Mouse (Mus musculus): ENCODE measurements around the gene Rif1. TPM values are rescaled to one million over a fixed set of nuclear protein-coding genes. Genes with fewer than 3 reads are reported as not detected.
A peak's percentile ranks its signal among the peaks of the same experiment; 100 is the strongest.

The Rif1 gene
- polyA plus RNA-seq, 1 experiment from 2014 or later: 6.8 TPM

GRCm38 (mm10) chr2:52057099-52057498, 15.5 kb upstream of the Rif1 start:
- no peaks in the 10 kb centered on the region for H3K36me3 ChIP-seq (ENCODE audit: control insufficient read depth, insufficient read depth)
- no peaks in the 10 kb centered on the region for H3K4me1 ChIP-seq (ENCODE audit: control insufficient read depth, low read depth, low read length)
- 43% methylated on average over 1 of the region's 1 CpGs for WGBS (ENCODE audit: insufficient replicate concordance)
- ATAC-seq (ENCODE audit: low read depth): no peak
- H3K9ac ChIP-seq (ENCODE audit: low read depth, low read length): no peak overlapping the region
- no peak overlapping the region for H3K4me2 ChIP-seq (ENCODE audit: low read depth, low read length)
- no peak overlapping the region for H3K4me3 ChIP-seq (ENCODE audit: low read depth, low read length)
- H3K9me3 ChIP-seq (replicated peaks; ENCODE audit: control insufficient read depth, low read length): no peaks in the 10 kb centered on the region
- no peak overlapping the region for H3K27ac ChIP-seq (ENCODE audit: low read length)
- no peaks in the 10 kb centered on the region for H3K27me3 ChIP-seq (ENCODE audit: control insufficient read depth, insufficient read depth, low read depth, low read length)

GRCm38 (mm10) chr2:52057681-52058080, 15.0 kb upstream of the Rif1 start:
- H3K9ac ChIP-seq (ENCODE audit: low read depth, low read length): no peak overlapping the region

GRCm38 (mm10) chr2:52068641-52069040, 4.0 kb upstream of the Rif1 start:
- H3K4me1 ChIP-seq (ENCODE audit: control insufficient read depth, low read depth, low read length): peaks cover 5% of the 10 kb centered on the region; the same call in 1 of the 2 replicates
- H3K36me3 ChIP-seq (ENCODE audit: control insufficient read depth, insufficient read depth): no peaks in the 10 kb centered on the region
- no peaks in the 10 kb centered on the region for H3K27me3 ChIP-seq (ENCODE audit: control insufficient read depth, insufficient read depth, low read depth, low read length)
- H3K27ac ChIP-seq (ENCODE audit: low read length): no peak overlapping the region
- H3K9ac ChIP-seq (ENCODE audit: low read depth, low read length): no peak overlapping the region
- no peak overlapping the region for H3K4me3 ChIP-seq (ENCODE audit: low read depth, low read length)
- H3K4me2 ChIP-seq (ENCODE audit: low read depth, low read length): no peak overlapping the region
- no peaks in the 10 kb centered on the region for H3K9me3 ChIP-seq (replicated peaks; ENCODE audit: control insufficient read depth, low read length)
- no peak for ATAC-seq (ENCODE audit: low read depth)
- 45% methylated on average over 1 of the region's 1 CpGs for WGBS (ENCODE audit: insufficient replicate concordance)

More at GRCm38 (mm10) chr2:52057681-52058080, 15.0 kb upstream of the Rif1 start:
- no peaks in the 10 kb centered on the region for H3K4me1 ChIP-seq (ENCODE audit: control insufficient read depth, low read depth, low read length)
- H3K9me3 ChIP-seq (replicated peaks; ENCODE audit: control insufficient read depth, low read length): no peaks in the 10 kb centered on the region
- no peak for ATAC-seq (ENCODE audit: low read depth)
- H3K4me3 ChIP-seq (ENCODE audit: low read depth, low read length): no peak overlapping the region
- H3K4me2 ChIP-seq (ENCODE audit: low read depth, low read length): no peak overlapping the region
- H3K36me3 ChIP-seq (ENCODE audit: control insufficient read depth, insufficient read depth): no peaks in the 10 kb centered on the region
- no peak overlapping the region for H3K27ac ChIP-seq (ENCODE audit: low read length)
- no peaks in the 10 kb centered on the region for H3K27me3 ChIP-seq (ENCODE audit: control insufficient read depth, insufficient read depth, low read depth, low read length)

GRCm38 (mm10) chr2:52070816-52071215, 1.8 kb upstream of the Rif1 start:
- Histone ChIP-seq H3K4me1 (ENCODE audit: control insufficient read depth, low read depth, low read length) (peaks cover 14% of the 10 kb centered on the region), H3K4me3 (ENCODE audit: low read depth, low read length) (no peak overlapping the region), H3K27ac (ENCODE audit: low read length) (no peak overlapping the region), H3K36me3 (ENCODE audit: control insufficient read depth, insufficient read depth) (peaks cover 3% of the 10 kb centered on the region; the same call in 1 of the 2 replicates), H3K9me3 (replicated peaks; ENCODE audit: control insufficient read depth, low read length) (no peaks in the 10 kb centered on the region), H3K9ac (ENCODE audit: low read depth, low read length) (no peak overlapping the region), H3K4me2 (ENCODE audit: low read depth, low read length) (no peak overlapping the region), H3K27me3 (ENCODE audit: control insufficient read depth, insufficient read depth, low read depth, low read length) (no peaks in the 10 kb centered on the region)
- 80% methylated on average over 5 of the region's 5 CpGs for WGBS (ENCODE audit: insufficient replicate concordance)
- no peak for ATAC-seq (ENCODE audit: low read depth)

GRCm38 (mm10) chr2:52071241-52071991, 1.2 kb upstream of the Rif1 start:
- H3K4me3 ChIP-seq (ENCODE audit: low read depth, low read length): no peak overlapping the region
- H3K4me2 ChIP-seq (ENCODE audit: low read depth, low read length): peak overlapping the region; percentile 75
- WGBS (ENCODE audit: insufficient replicate concordance): 69% methylated on average over 13 of the region's 13 CpGs
- ATAC-seq (ENCODE audit: low read depth): no peak
- peaks cover 14% of the 10 kb centered on the region for H3K4me1 ChIP-seq (ENCODE audit: control insufficient read depth, low read depth, low read length)
- no peaks in the 10 kb centered on the region for H3K9me3 ChIP-seq (replicated peaks; ENCODE audit: control insufficient read depth, low read length)
- no peak overlapping the region for H3K9ac ChIP-seq (ENCODE audit: low read depth, low read length)
- H3K27ac ChIP-seq (ENCODE audit: low read length): no peak overlapping the region
- no peaks in the 10 kb centered on the region for H3K27me3 ChIP-seq (ENCODE audit: control insufficient read depth, insufficient read depth, low read depth, low read length)
- peaks cover 3% of the 10 kb centered on the region; the same call in 1 of the 2 replicates for H3K36me3 ChIP-seq (ENCODE audit: control insufficient read depth, insufficient read depth)

GRCm38 (mm10) chr2:52072065-52072490, 554 bp upstream of the Rif1 start:
- Histone ChIP-seq H3K27ac (ENCODE audit: low read length) (no peak overlapping the region; the same call in 1 of the 2 replicates), H3K9ac (ENCODE audit: low read depth, low read length) (peak overlapping the region; percentile 41), H3K36me3 (ENCODE audit: control insufficient read depth, insufficient read depth) (peaks cover 8% of the 10 kb centered on the region), H3K4me2 (ENCODE audit: low read depth, low read length) (peak overlapping the region; percentile 75), H3K9me3 (replicated peaks; ENCODE audit: control insufficient read depth, low read length) (no peaks in the 10 kb centered on the region), H3K4me3 (ENCODE audit: low read depth, low read length) (peak overlapping the region; percentile 96), H3K4me1 (ENCODE audit: control insufficient read depth, low read depth, low read length) (peaks cover 14% of the 10 kb centered on the region), H3K27me3 (ENCODE audit: control insufficient read depth, insufficient read depth, low read depth, low read length) (no peaks in the 10 kb centered on the region)
- no peak for ATAC-seq (ENCODE audit: low read depth)
- 14% methylated on average over 10 of the region's 10 CpGs for WGBS (ENCODE audit: insufficient replicate concordance)

GRCm38 (mm10) chr2:52073141-52073904, 691 bp downstream of the Rif1 start:
- peak overlapping the region; percentile 75 for H3K4me2 ChIP-seq (ENCODE audit: low read depth, low read length)
- peaks cover 14% of the 10 kb centered on the region for H3K4me1 ChIP-seq (ENCODE audit: control insufficient read depth, low read depth, low read length)
- peak overlapping the region; percentile 96 for H3K9ac ChIP-seq (ENCODE audit: low read depth, low read length)
- H3K27ac ChIP-seq (ENCODE audit: low read length): peak overlapping the region; percentile 84
- ATAC-seq (ENCODE audit: low read depth): peak; percentile 57
- no peaks in the 10 kb centered on the region for H3K27me3 ChIP-seq (ENCODE audit: control insufficient read depth, insufficient read depth, low read depth, low read length)
- peaks cover 15% of the 10 kb centered on the region for H3K36me3 ChIP-seq (ENCODE audit: control insufficient read depth, insufficient read depth)
- WGBS (ENCODE audit: insufficient replicate concordance): 1% methylated on average over 55 of the region's 56 CpGs
- peak overlapping the region; percentile 96 for H3K4me3 ChIP-seq (ENCODE audit: low read depth, low read length)
- no peaks in the 10 kb centered on the region for H3K9me3 ChIP-seq (replicated peaks; ENCODE audit: control insufficient read depth, low read length)

GRCm38 (mm10) chr2:52078666-52079065, 6.0 kb downstream of the Rif1 start:
- Histone ChIP-seq H3K9me3 (replicated peaks; ENCODE audit: control insufficient read depth, low read length) (no peaks in the 10 kb centered on the region), H3K9ac (ENCODE audit: low read depth, low read length) (no peak overlapping the region), H3K4me1 (ENCODE audit: control insufficient read depth, low read depth, low read length) (peaks cover 9% of the 10 kb centered on the region), H3K27me3 (ENCODE audit: control insufficient read depth, insufficient read depth, low read depth, low read length) (no peaks in the 10 kb centered on the region), H3K27ac (ENCODE audit: low read length) (no peak overlapping the region), H3K4me3 (ENCODE audit: low read depth, low read length) (no peak overlapping the region), H3K36me3 (ENCODE audit: control insufficient read depth, insufficient read depth) (peaks cover 30% of the 10 kb centered on the region), H3K4me2 (ENCODE audit: low read depth, low read length) (no peak overlapping the region)
- WGBS (ENCODE audit: insufficient replicate concordance): 87% methylated on average over 2 of the region's 2 CpGs
- no peak for ATAC-seq (ENCODE audit: low read depth)

GRCm38 (mm10) chr2:52084013-52084412, 11.4 kb downstream of the Rif1 start:
- no peaks in the 10 kb centered on the region for H3K4me1 ChIP-seq (ENCODE audit: control insufficient read depth, low read depth, low read length)
- peaks cover 22% of the 10 kb centered on the region for H3K36me3 ChIP-seq (ENCODE audit: control insufficient read depth, insufficient read depth)
- no peaks in the 10 kb centered on the region for H3K27me3 ChIP-seq (ENCODE audit: control insufficient read depth, insufficient read depth, low read depth, low read length)
- WGBS (ENCODE audit: insufficient replicate concordance): 73% methylated on average over 3 of the region's 3 CpGs
- H3K4me2 ChIP-seq (ENCODE audit: low read depth, low read length): no peak overlapping the region
- H3K9me3 ChIP-seq (replicated peaks; ENCODE audit: control insufficient read depth, low read length): no peaks in the 10 kb centered on the region
- no peak overlapping the region for H3K27ac ChIP-seq (ENCODE audit: low read length)
- no peak overlapping the region for H3K9ac ChIP-seq (ENCODE audit: low read depth, low read length)
- no peak overlapping the region for H3K4me3 ChIP-seq (ENCODE audit: low read depth, low read length)
- no peak for ATAC-seq (ENCODE audit: low read depth)
